Comparison of ENCODE assay signal across 30 mouse cellular contexts in genomic region chr10:127834186-127834585, GRCm38 (mm10). TPM values are rescaled to one million over a fixed set of nuclear protein-coding genes. Genes with fewer than 3 reads are reported as not detected.
"Had no signal": no experiment of that assay in that cellular context is flagged by ENCODE, and none has a peak within 500 bp of the region (broad histone marks: within the 10 kb centered on the region; RNA-seq: fewer than 3 reads in every experiment).

No protein-coding gene starts in this region.

RNA-seq across cellular contexts. Expression of gene Rdh19, which starts 15.5 kb away (rescaled TPM):
- total RNA-seq: common myeloid progenitor, adult 5-6 weeks; forebrain, postnatal 0 days; gastrocnemius, adult 18-20 months; gastrocnemius, adult 2 months; gastrocnemius, adult 8-10 months; gastrocnemius, postnatal 10 days; gastrocnemius, postnatal 14 days; gastrocnemius, postnatal 25 days; gastrocnemius, postnatal 36 days; gastrocnemius, postnatal 4 days; granulocyte monocyte progenitor cell, adult 5-6 weeks; heart, adult 18-20 months had no signal
- polyA plus RNA-seq: cerebellum, adult 2 months; cortical plate, adult 2 months; embryonic facial prominence, embryonic 10.5 days; embryonic facial prominence, embryonic 11.5 days; embryonic facial prominence, embryonic 12.5 days; embryonic facial prominence, embryonic 13.5 days; embryonic facial prominence, embryonic 14.5 days; embryonic facial prominence, embryonic 15.5 days; erythroblast, embryonic 14.5 days; forebrain, embryonic 10.5 days; forebrain, embryonic 11.5 days; forebrain, embryonic 12.5 days; forebrain, embryonic 13.5 days; forebrain, embryonic 14.5 days; forebrain, embryonic 15.5 days; forebrain, embryonic 16.5 days; forebrain, postnatal 0 days; frontal cortex, adult 2 months; gonadal fat pad, adult 2 months had no signal

RNA-seq across cellular contexts. Expression of gene Rdh16f2, which starts 32.1 kb away (rescaled TPM):
- total RNA-seq: common myeloid progenitor, adult 5-6 weeks; forebrain, postnatal 0 days; gastrocnemius, adult 18-20 months; gastrocnemius, adult 2 months; gastrocnemius, adult 8-10 months; gastrocnemius, postnatal 10 days; gastrocnemius, postnatal 14 days; gastrocnemius, postnatal 25 days; gastrocnemius, postnatal 36 days; gastrocnemius, postnatal 4 days; granulocyte monocyte progenitor cell, adult 5-6 weeks; heart, adult 18-20 months had no signal
- polyA plus RNA-seq: cerebellum, adult 2 months; cortical plate, adult 2 months; embryonic facial prominence, embryonic 10.5 days; embryonic facial prominence, embryonic 11.5 days; embryonic facial prominence, embryonic 12.5 days; embryonic facial prominence, embryonic 13.5 days; embryonic facial prominence, embryonic 14.5 days; embryonic facial prominence, embryonic 15.5 days; erythroblast, embryonic 14.5 days; forebrain, embryonic 10.5 days; forebrain, embryonic 11.5 days; forebrain, embryonic 12.5 days; forebrain, embryonic 13.5 days; forebrain, embryonic 14.5 days; forebrain, embryonic 15.5 days; forebrain, embryonic 16.5 days; forebrain, postnatal 0 days; frontal cortex, adult 2 months had no signal

RNA-seq across cellular contexts. Expression of gene Rdh16, which starts 33.2 kb away (rescaled TPM):
- total RNA-seq: common myeloid progenitor, adult 5-6 weeks; forebrain, postnatal 0 days; gastrocnemius, adult 2 months; gastrocnemius, postnatal 14 days; gastrocnemius, postnatal 25 days; gastrocnemius, postnatal 36 days; granulocyte monocyte progenitor cell, adult 5-6 weeks had no signal
- polyA plus RNA-seq: embryonic facial prominence, embryonic 10.5 days; embryonic facial prominence, embryonic 11.5 days; embryonic facial prominence, embryonic 12.5 days; embryonic facial prominence, embryonic 13.5 days; embryonic facial prominence, embryonic 14.5 days; embryonic facial prominence, embryonic 15.5 days; erythroblast, embryonic 14.5 days; forebrain, embryonic 10.5 days; forebrain, embryonic 11.5 days; forebrain, embryonic 12.5 days; forebrain, embryonic 13.5 days; forebrain, embryonic 15.5 days; forebrain, embryonic 16.5 days had no signal

RNA-seq across cellular contexts. Expression of gene Rdh7, which starts 54.4 kb away (rescaled TPM):
- total RNA-seq: common myeloid progenitor, adult 5-6 weeks; forebrain, postnatal 0 days; gastrocnemius, adult 2 months; gastrocnemius, postnatal 14 days; gastrocnemius, postnatal 25 days; gastrocnemius, postnatal 36 days; granulocyte monocyte progenitor cell, adult 5-6 weeks; heart, adult 18-20 months had no signal
- polyA plus RNA-seq: cerebellum, adult 2 months; cortical plate, adult 2 months; embryonic facial prominence, embryonic 10.5 days; embryonic facial prominence, embryonic 11.5 days; embryonic facial prominence, embryonic 12.5 days; embryonic facial prominence, embryonic 13.5 days; embryonic facial prominence, embryonic 14.5 days; embryonic facial prominence, embryonic 15.5 days; erythroblast, embryonic 14.5 days; forebrain, embryonic 10.5 days; forebrain, embryonic 11.5 days; forebrain, embryonic 12.5 days; forebrain, embryonic 13.5 days; forebrain, embryonic 14.5 days; forebrain, embryonic 15.5 days; forebrain, embryonic 16.5 days; forebrain, postnatal 0 days; frontal cortex, adult 2 months had no signal

RNA-seq across cellular contexts. Expression of gene Rdh9, which starts 58.0 kb away (rescaled TPM):
- total RNA-seq: common myeloid progenitor, adult 5-6 weeks; gastrocnemius, adult 18-20 months; granulocyte monocyte progenitor cell, adult 5-6 weeks; heart, adult 18-20 months had no signal
- polyA plus RNA-seq: embryonic facial prominence, embryonic 10.5 days; embryonic facial prominence, embryonic 11.5 days; embryonic facial prominence, embryonic 15.5 days; erythroblast, embryonic 14.5 days; forebrain, embryonic 11.5 days had no signal
